Mouse (Mus musculus): ENCODE measurements around the gene Tmem175.

Gene Tmem175

GRCm38 (mm10) chr5:108677605-108678295, 48.2 kb downstream of the Tmem175 start:
- in situ Hi-C loops (cut with MboI): no loop called here

GRCm38 (mm10) chr5:108678296-108678854, 48.8 kb downstream of the Tmem175 start:
- in situ Hi-C loops (cut with MboI): no loop called here

GRCm38 (mm10) chr5:108679909-108680308, 50.3 kb downstream of the Tmem175 start:
- in situ Hi-C loops (cut with MboI): no loop called here

- in situ Hi-C loops (cut with MboI): no loop called here
These were observed 51.3 kb downstream of the Tmem175 start for GRCm38 (mm10) chr5:108680871-108681270.

- in situ Hi-C loops (cut with MboI): no loop called here
These were observed 59.5 kb downstream of the Tmem175 start for GRCm38 (mm10) chr5:108689091-108689490.

- in situ Hi-C loops (cut with MboI): no loop called here
These were observed 61.6 kb downstream of the Tmem175 start for GRCm38 (mm10) chr5:108691152-108691551.

GRCm38 (mm10) chr5:108692271-108692670, 62.7 kb downstream of the Tmem175 start, which contains the start of gene Fgfrl1:
Fgfrl1 (plus strand) TSS chr5:108692382.
- in situ Hi-C loops (cut with MboI): no loop called here

GRCm38 (mm10) chr5:108693872-108694288, 64.3 kb downstream of the Tmem175 start:
- in situ Hi-C loops (cut with MboI): no loop called here

GRCm38 (mm10) chr5:108694352-108695261, 65.0 kb downstream of the Tmem175 start:
- in situ Hi-C loops (cut with MboI): no loop called here

GRCm38 (mm10) chr5:108695861-108696260, 66.3 kb downstream of the Tmem175 start:
- in situ Hi-C loops (cut with MboI): no loop called here

GRCm38 (mm10) chr5:108696542-108696941, 67.0 kb downstream of the Tmem175 start:
- in situ Hi-C loops (cut with MboI): no loop called here

GRCm38 (mm10) chr5:108697341-108697753, 67.8 kb downstream of the Tmem175 start:
- in situ Hi-C loops (cut with MboI): no loop called here

All from mature B cell (primary cell).